Mouse (Mus musculus): Measurements from ENCODE around the gene Plcb1. TPM values are rescaled to one million over a fixed set of nuclear protein-coding genes. Genes with fewer than 3 reads are reported as not detected.

The Plcb1 gene
- polyA plus RNA-seq, 1 experiment from 2014 or later, result 21.5 TPM

- H3K9ac ChIP-seq, result no peak overlapping the region
- DNase-seq (no peak), ATAC-seq (ENCODE audit: insufficient read depth) (no peak)
- H3K27me3 ChIP-seq (ENCODE audit: insufficient read depth, low read length), result no peaks in the 10 kb centered on the region
- H3K4me3 ChIP-seq (ENCODE audit: low read depth, low read length), result no peak overlapping the region
- no peak overlapping the region for H3K27ac ChIP-seq (ENCODE audit: low read depth)
- TF ChIP-seq CTCF (IDR thresholded peaks at IDR 0.05; ENCODE audit: low read depth), result no peak
- no peaks in the 10 kb centered on the region for H3K4me1 ChIP-seq (ENCODE audit: insufficient read depth)
- H3K4me2 ChIP-seq, result no peak overlapping the region
- no peaks in the 10 kb centered on the region for H3K9me3 ChIP-seq (ENCODE audit: low read depth, low read length)
- H3K36me3 ChIP-seq (ENCODE audit: insufficient read depth), result no peaks in the 10 kb centered on the region
- 67% methylated on average over 3 of the region's 3 CpGs for WGBS
These were observed 415.0 kb downstream of the Plcb1 start for GRCm38 (mm10) chr2:135200830-135201229.

DNA sequence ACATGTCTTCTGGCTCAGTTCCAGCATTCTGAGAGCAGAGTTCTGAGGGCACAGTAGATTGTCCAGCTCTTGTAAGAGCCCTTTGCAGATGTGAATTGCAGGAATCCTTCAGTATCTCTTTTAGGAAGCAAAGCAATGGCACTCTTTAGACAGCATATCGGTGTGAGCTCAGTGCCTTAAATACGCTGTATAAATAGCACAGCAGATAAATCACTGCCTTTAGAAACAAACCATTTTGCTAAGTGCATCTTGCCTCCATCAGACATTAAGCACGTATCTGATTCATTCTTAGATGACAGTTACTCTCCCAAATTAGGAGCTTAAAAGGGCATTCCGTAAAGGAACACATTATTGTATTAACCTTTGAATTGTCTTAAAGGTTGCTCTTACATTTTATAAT, 416.5 kb downstream of the Plcb1 start:
- H3K9ac ChIP-seq, result no peak overlapping the region
- WGBS, result 53% methylated on average over 4 of the region's 4 CpGs
- H3K4me3 ChIP-seq (ENCODE audit: low read depth, low read length), result no peak overlapping the region
- no peak overlapping the region for H3K4me2 ChIP-seq
- no peak for TF ChIP-seq CTCF (IDR thresholded peaks at IDR 0.05; ENCODE audit: low read depth)
- H3K27me3 ChIP-seq (ENCODE audit: insufficient read depth, low read length), result no peaks in the 10 kb centered on the region
- peak; percentile 24 for DNase-seq
- no peaks in the 10 kb centered on the region for H3K4me1 ChIP-seq (ENCODE audit: insufficient read depth)
- no peaks in the 10 kb centered on the region for H3K36me3 ChIP-seq (ENCODE audit: insufficient read depth)
- H3K9me3 ChIP-seq (ENCODE audit: low read depth, low read length), result no peaks in the 10 kb centered on the region
- ATAC-seq (ENCODE audit: insufficient read depth), result no peak
- H3K27ac ChIP-seq (ENCODE audit: low read depth), result no peak overlapping the region

GRCm38 (mm10) chr2:135204141-135205120, 418.6 kb downstream of the Plcb1 start:
- 86% methylated on average over 11 of the region's 11 CpGs for WGBS
- no peak for TF ChIP-seq CTCF (IDR thresholded peaks at IDR 0.05; ENCODE audit: low read depth)
- DNase-seq (no peak), ATAC-seq (ENCODE audit: insufficient read depth) (no peak)
- Histone ChIP-seq H3K4me1 (ENCODE audit: insufficient read depth) (no peaks in the 10 kb centered on the region), H3K4me2 (no peak overlapping the region), H3K27ac (ENCODE audit: low read depth) (no peak overlapping the region), H3K9ac (no peak overlapping the region), H3K36me3 (ENCODE audit: insufficient read depth) (no peaks in the 10 kb centered on the region), H3K27me3 (ENCODE audit: insufficient read depth, low read length) (no peaks in the 10 kb centered on the region), H3K4me3 (ENCODE audit: low read depth, low read length) (no peak overlapping the region), H3K9me3 (ENCODE audit: low read depth, low read length) (no peaks in the 10 kb centered on the region)

GRCm38 (mm10) chr2:135208890-135209289, 423.0 kb downstream of the Plcb1 start:
- TF ChIP-seq CTCF (IDR thresholded peaks at IDR 0.05; ENCODE audit: low read depth), result no peak
- ATAC-seq (ENCODE audit: insufficient read depth) (peak; percentile 54; the same call in 1 of the 2 replicates), DNase-seq (peak; percentile 17)
- no peaks in the 10 kb centered on the region for H3K4me1 ChIP-seq (ENCODE audit: insufficient read depth)
- no peak overlapping the region for H3K4me3 ChIP-seq (ENCODE audit: low read depth, low read length)
- 0 out of 2 replicates have a peak overlapping the region, but pooled peaks have one; percentile 24 for H3K27ac ChIP-seq (ENCODE audit: low read depth)
- no peaks in the 10 kb centered on the region for H3K36me3 ChIP-seq (ENCODE audit: insufficient read depth)
- no peaks in the 10 kb centered on the region for H3K9me3 ChIP-seq (ENCODE audit: low read depth, low read length)
- no peak overlapping the region for H3K9ac ChIP-seq
- 86% methylated on average over 1 of the region's 1 CpGs for WGBS
- no peaks in the 10 kb centered on the region for H3K27me3 ChIP-seq (ENCODE audit: insufficient read depth, low read length)
- H3K4me2 ChIP-seq, result no peak overlapping the region

GRCm38 (mm10) chr2:135214746-135215448, 429.0 kb downstream of the Plcb1 start:
- Histone ChIP-seq H3K27me3 (ENCODE audit: insufficient read depth, low read length) (no peaks in the 10 kb centered on the region), H3K9ac (no peak overlapping the region), H3K36me3 (ENCODE audit: insufficient read depth) (no peaks in the 10 kb centered on the region), H3K9me3 (ENCODE audit: low read depth, low read length) (no peaks in the 10 kb centered on the region), H3K4me2 (no peak overlapping the region), H3K4me3 (ENCODE audit: low read depth, low read length) (no peak overlapping the region), H3K27ac (ENCODE audit: low read depth) (no peak overlapping the region), H3K4me1 (ENCODE audit: insufficient read depth) (0 out of 2 replicates have a peak, but pooled peaks cover 4% of the 10 kb centered on the region)
- TF ChIP-seq CTCF (IDR thresholded peaks at IDR 0.05; ENCODE audit: low read depth), result no peak
- WGBS, result 44% methylated on average over 4 of the region's 4 CpGs
- ATAC-seq (ENCODE audit: insufficient read depth), result no peak
- no peak for DNase-seq

- Histone ChIP-seq H3K9ac (no peak overlapping the region), H3K4me1 (ENCODE audit: insufficient read depth) (0 out of 2 replicates have a peak, but pooled peaks cover 4% of the 10 kb centered on the region), H3K27me3 (ENCODE audit: insufficient read depth, low read length) (no peaks in the 10 kb centered on the region), H3K9me3 (ENCODE audit: low read depth, low read length) (no peaks in the 10 kb centered on the region), H3K4me3 (ENCODE audit: low read depth, low read length) (no peak overlapping the region), H3K4me2 (no peak overlapping the region), H3K36me3 (ENCODE audit: insufficient read depth) (no peaks in the 10 kb centered on the region), H3K27ac (ENCODE audit: low read depth) (no peak overlapping the region)
- DNase-seq (no peak), ATAC-seq (ENCODE audit: insufficient read depth) (no peak)
- WGBS, result 72% methylated on average over 3 of the region's 3 CpGs
- TF ChIP-seq CTCF (IDR thresholded peaks at IDR 0.05; ENCODE audit: low read depth), result no peak
These were observed 433.5 kb downstream of the Plcb1 start for GRCm38 (mm10) chr2:135219406-135219805.

- 47% methylated on average over 3 of the region's 3 CpGs for WGBS
These were observed 439.7 kb downstream of the Plcb1 start for GRCm38 (mm10) chr2:135225604-135226025.

More at GRCm38 (mm10) chr2:135225604-135226025, 439.7 kb downstream of the Plcb1 start:
- Histone ChIP-seq H3K4me1 (ENCODE audit: insufficient read depth) (no peaks in the 10 kb centered on the region), H3K27me3 (ENCODE audit: insufficient read depth, low read length) (no peaks in the 10 kb centered on the region), H3K36me3 (ENCODE audit: insufficient read depth) (no peaks in the 10 kb centered on the region), H3K4me2 (no peak overlapping the region), H3K4me3 (ENCODE audit: low read depth, low read length) (no peak overlapping the region), H3K27ac (ENCODE audit: low read depth) (no peak overlapping the region), H3K9ac (no peak overlapping the region), H3K9me3 (ENCODE audit: low read depth, low read length) (no peaks in the 10 kb centered on the region)
- TF ChIP-seq CTCF (IDR thresholded peaks at IDR 0.05; ENCODE audit: low read depth), result no peak
- DNase-seq (peak; percentile 17), ATAC-seq (ENCODE audit: insufficient read depth) (no peak)

Data from lung, embryonic 14.5 days (tissue).